In the genomic region with DNA sequence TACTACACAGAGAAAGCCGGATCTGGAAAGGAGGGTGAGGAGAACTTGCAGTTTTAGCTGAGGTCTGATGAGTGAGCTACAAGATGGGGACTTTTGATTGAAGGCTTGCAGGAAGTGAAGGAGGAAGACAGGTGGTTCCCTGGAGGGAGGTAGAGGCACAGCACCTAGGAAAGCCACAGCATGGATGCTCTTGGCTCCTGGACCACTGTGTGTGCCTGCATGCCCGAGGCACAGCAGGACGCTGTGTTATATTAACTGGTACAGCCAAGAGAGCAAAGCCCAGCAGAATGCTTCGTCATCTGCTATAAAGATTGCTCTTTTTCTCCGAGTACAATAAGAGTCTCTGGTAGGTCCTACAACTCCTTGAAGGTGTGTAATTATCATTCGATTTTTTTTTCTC, we compare ENCODE assay signal across 20 mouse cellular contexts.
DNase-seq lines count a peak whose midpoint lies in the region; ATAC-seq and TF ChIP-seq lines count a peak whose summit lies in the region.
"Had no signal": no experiment of that assay in that cellular context is flagged by ENCODE, and none has a peak within 500 bp of the region (broad histone marks: within the 10 kb centered on the region; RNA-seq: fewer than 3 reads in every experiment).

No protein-coding gene starts in this region.

- H3K4me2 ChIP-seq in forebrain, embryonic 11.5 days (ENCODE audit: low read depth, low read length, severe bottlenecking), result no peak overlapping the region
- no peak overlapping the region for H3K4me2 ChIP-seq in forebrain, postnatal 0 days (ENCODE audit: low read depth)
- H3K4me2 ChIP-seq in forebrain, embryonic 14.5 days (ENCODE audit: low read length), result no peak overlapping the region
- H3K4me2 ChIP-seq in midbrain, embryonic 13.5 days (replicated peaks), result no peak overlapping the region
- H3K4me2 ChIP-seq: embryonic facial prominence, embryonic 13.5 days; kidney, embryonic 15.5 days; lung, embryonic 15.5 days; stomach, embryonic 15.5 days had no signal

- ATAC-seq in forebrain, embryonic 11.5 days (replicated peaks; ENCODE audit: low FRiP score), result no peak
- ATAC-seq in forebrain, postnatal 0 days, result no peak
- ATAC-seq in forebrain, embryonic 14.5 days, result no peak
- no peak for ATAC-seq in midbrain, embryonic 13.5 days
- ATAC-seq: intestine, embryonic 16.5 days had no signal

- H3K36me3 ChIP-seq in forebrain, embryonic 11.5 days (ENCODE audit: control insufficient read depth, insufficient read depth, low read length), result no peaks in the 10 kb centered on the region
- H3K36me3 ChIP-seq in forebrain, postnatal 0 days (ENCODE audit: insufficient read depth), result no peaks in the 10 kb centered on the region
- no peaks in the 10 kb centered on the region for H3K36me3 ChIP-seq in forebrain, embryonic 14.5 days (ENCODE audit: control insufficient read depth, insufficient read depth, low read length)
- H3K36me3 ChIP-seq in midbrain, embryonic 13.5 days, result no peaks in the 10 kb centered on the region
- H3K36me3 ChIP-seq: embryonic facial prominence, embryonic 13.5 days; kidney, embryonic 15.5 days; lung, embryonic 15.5 days; stomach, embryonic 15.5 days had no signal

- H3K9me3 ChIP-seq in forebrain, embryonic 11.5 days (ENCODE audit: control insufficient read depth, low read length), result no peaks in the 10 kb centered on the region; the same call in 1 of the 2 replicates
- H3K9me3 ChIP-seq in forebrain, postnatal 0 days (ENCODE audit: low read length), result no peaks in the 10 kb centered on the region
- H3K9me3 ChIP-seq in forebrain, embryonic 14.5 days (replicated peaks; ENCODE audit: control insufficient read depth, low read length), result 0 out of 2 replicates have a peak, but pooled peaks cover 3% of the 10 kb centered on the region
- peaks cover 6% of the 10 kb centered on the region; the same call in 1 of the 2 replicates for H3K9me3 ChIP-seq in midbrain, embryonic 13.5 days
- H3K9me3 ChIP-seq: stomach, embryonic 15.5 days had no signal

- TF ChIP-seq CTCF in forebrain, postnatal 0 days (IDR thresholded peaks at IDR 0.05; ENCODE audit: low read depth), result no peak

- H3K4me3 ChIP-seq in forebrain, embryonic 11.5 days (ENCODE audit: low read depth, low read length), result no peak overlapping the region
- H3K4me3 ChIP-seq in forebrain, postnatal 0 days (ENCODE audit: low read depth, low read length), result no peak overlapping the region
- H3K4me3 ChIP-seq in forebrain, embryonic 14.5 days (ENCODE audit: low read depth, low read length), result no peak overlapping the region
- H3K4me3 ChIP-seq in midbrain, embryonic 13.5 days (replicated peaks), result no peak overlapping the region
- H3K4me3 ChIP-seq: embryonic facial prominence, embryonic 13.5 days; heart, adult 2 months; kidney, embryonic 15.5 days; lung, embryonic 15.5 days; stomach, embryonic 15.5 days had no signal

- WGBS in forebrain, embryonic 11.5 days, result 80% methylated on average over 6 of the region's 6 CpGs
- WGBS in forebrain, postnatal 0 days, result 52% methylated on average over 6 of the region's 6 CpGs
- 54% methylated on average over 6 of the region's 6 CpGs for WGBS in forebrain, embryonic 14.5 days
- WGBS in midbrain, embryonic 13.5 days, result 69% methylated on average over 6 of the region's 6 CpGs

- no peaks in the 10 kb centered on the region for H3K27me3 ChIP-seq in forebrain, embryonic 11.5 days (ENCODE audit: control insufficient read depth, insufficient read depth, low read length)
- no peaks in the 10 kb centered on the region for H3K27me3 ChIP-seq in forebrain, postnatal 0 days (ENCODE audit: insufficient read depth, low read length)
- no peaks in the 10 kb centered on the region for H3K27me3 ChIP-seq in forebrain, embryonic 14.5 days (replicated peaks; ENCODE audit: control insufficient read depth, insufficient read depth, low read length)
- no peaks in the 10 kb centered on the region for H3K27me3 ChIP-seq in midbrain, embryonic 13.5 days
- H3K27me3 ChIP-seq: lung, embryonic 15.5 days; stomach, embryonic 15.5 days had no signal

- peak overlapping the region; percentile 28; the same call in 1 of the 2 replicates for H3K27ac ChIP-seq in forebrain, embryonic 11.5 days (ENCODE audit: low read depth, low read length)
- H3K27ac ChIP-seq in forebrain, postnatal 0 days (ENCODE audit: low read depth, low read length), result no peak overlapping the region
- no peak overlapping the region for H3K27ac ChIP-seq in forebrain, embryonic 14.5 days (ENCODE audit: low read depth, low read length)
- H3K27ac ChIP-seq in midbrain, embryonic 13.5 days, result peak overlapping the region; percentile 92; the same call in 1 of the 2 replicates
- H3K27ac ChIP-seq: embryonic facial prominence, embryonic 13.5 days; heart, adult 2 months; kidney, embryonic 15.5 days; liver, embryonic 14.5 days; lung, embryonic 15.5 days; stomach, embryonic 15.5 days had no signal

- H3K9ac ChIP-seq in forebrain, embryonic 11.5 days (ENCODE audit: low read length), result no peak overlapping the region
- H3K9ac ChIP-seq in forebrain, postnatal 0 days, result no peak overlapping the region
- no peak overlapping the region for H3K9ac ChIP-seq in forebrain, embryonic 14.5 days (ENCODE audit: low read length)
- H3K9ac ChIP-seq in midbrain, embryonic 13.5 days (replicated peaks), result no peak overlapping the region
- H3K9ac ChIP-seq: embryonic facial prominence, embryonic 13.5 days; kidney, embryonic 15.5 days; liver, embryonic 14.5 days; lung, embryonic 15.5 days; stomach, embryonic 15.5 days had no signal

- H3K4me1 ChIP-seq in forebrain, embryonic 11.5 days (replicated peaks; ENCODE audit: control insufficient read depth, insufficient read depth, low read length), result peaks cover 16% of the 10 kb centered on the region
- peaks cover 18% of the 10 kb centered on the region; the same call in 1 of the 2 replicates for H3K4me1 ChIP-seq in forebrain, postnatal 0 days (ENCODE audit: insufficient read depth)
- peaks cover 16% of the 10 kb centered on the region for H3K4me1 ChIP-seq in forebrain, embryonic 14.5 days (ENCODE audit: control insufficient read depth, insufficient read depth, low read length)
- peaks cover 28% of the 10 kb centered on the region for H3K4me1 ChIP-seq in midbrain, embryonic 13.5 days (replicated peaks)
- H3K4me1 ChIP-seq: stomach, embryonic 15.5 days had no signal

- DNase-seq in forebrain, embryonic 11.5 days (ENCODE audit: low spot score), result no peak
- no peak for DNase-seq in forebrain, postnatal 0 days
- DNase-seq in cerebellum, adult 9-10 months, result peak; percentile 51
- peak; percentile 17 for DNase-seq in forebrain, embryonic 14.5 days (ENCODE audit: low spot score)
- DNase-seq in right cerebral cortex, postnatal 14 days, result no peak
- DNase-seq in adrenal gland, adult 2 months, result no peak
- DNase-seq: B cell, adult 2 months; gastrocnemius, postnatal 25 days; heart, adult 2 months; heart, postnatal 36 days; lung, postnatal 4 days; thymus, adult 18-20 months; thymus, postnatal 4 days had no signal

Comparison
In these comparisons a context has a peak if more than half of its experiments do, and no peak if none do; other contexts are left out.
1. DNase-seq: peak in cerebellum, adult 9-10 months (single experiment) and forebrain, embryonic 14.5 days (single experiment); none in forebrain, embryonic 11.5 days (single experiment), forebrain, postnatal 0 days (single experiment), right cerebral cortex, postnatal 14 days (single experiment) and adrenal gland, adult 2 months (single experiment).
2. H3K27ac ChIP-seq: peak in forebrain, embryonic 11.5 days (single experiment) and midbrain, embryonic 13.5 days (single experiment); none in forebrain, postnatal 0 days (single experiment) and forebrain, embryonic 14.5 days (single experiment).